Mouse (Mus musculus) liver (tissue): ENCODE measurements around the gene Psmd5.

Experiments used
- DNase-seq: peaks from one replicate; pipeline ENCODE4 v3.0.0-alpha.2; 2020; ENCODE audit warnings: mixed read lengths

Gene Psmd5

GRCm38 (mm10) chr2:34874816-34875345, at the start of gene Psmd5:
TSS of gene Psmd5 (minus strand) at chr2:34874968.
- DNase-seq: no peak

- DNase-seq: no peak
These were observed 48.0 kb upstream of the Psmd5 start for GRCm38 (mm10) chr2:34922729-34923128.

GRCm38 (mm10) chr2:34920144-34920543, 45.4 kb upstream of the Psmd5 start:
- no peak for DNase-seq

GRCm38 (mm10) chr2:34915103-34915502, 40.3 kb upstream of the Psmd5 start:
- no peak for DNase-seq

GRCm38 (mm10) chr2:34914823-34915082, 40.0 kb upstream of the Psmd5 start:
- DNase-seq: no peak

- peak; percentile 75 for DNase-seq
These were observed 39.5 kb upstream of the Psmd5 start for GRCm38 (mm10) chr2:34914069-34914822.

- DNase-seq: peak; percentile 55
These were observed 38.7 kb upstream of the Psmd5 start, which contains the start of gene Phf19 for GRCm38 (mm10) chr2:34913218-34914068. TSS of gene Phf19 (minus strand) at chr2:34914026.

GRCm38 (mm10) chr2:34912613-34913012, 37.8 kb upstream of the Psmd5 start:
- no peak for DNase-seq

GRCm38 (mm10) chr2:34911871-34912270, 37.1 kb upstream of the Psmd5 start:
- DNase-seq: no peak

GRCm38 (mm10) chr2:34909719-34910118, 35.0 kb upstream of the Psmd5 start:
- no peak for DNase-seq

- peak; percentile 80 for DNase-seq
These were observed 32.3 kb upstream of the Psmd5 start for GRCm38 (mm10) chr2:34906861-34907604.

- DNase-seq: no peak
These were observed 31.7 kb upstream of the Psmd5 start for GRCm38 (mm10) chr2:34906426-34906825.

- peak; percentile 100 for DNase-seq
These were observed 30.2 kb upstream of the Psmd5 start for GRCm38 (mm10) chr2:34904849-34905542.

- no peak for DNase-seq
These were observed 29.1 kb upstream of the Psmd5 start for GRCm38 (mm10) chr2:34903652-34904405.

- no peak for DNase-seq
These were observed 28.4 kb upstream of the Psmd5 start for GRCm38 (mm10) chr2:34903191-34903590.

GRCm38 (mm10) chr2:34902731-34903130, 28.0 kb upstream of the Psmd5 start:
- DNase-seq: no peak

GRCm38 (mm10) chr2:34901726-34902125, 27.0 kb upstream of the Psmd5 start:
- no peak for DNase-seq

- DNase-seq: no peak
These were observed 25.6 kb upstream of the Psmd5 start for GRCm38 (mm10) chr2:34900412-34900811.

GRCm38 (mm10) chr2:34899682-34900081, 24.9 kb upstream of the Psmd5 start:
- no peak for DNase-seq

- peak; percentile 69 for DNase-seq
These were observed 23.1 kb upstream of the Psmd5 start for GRCm38 (mm10) chr2:34897820-34898219.

- DNase-seq: no peak
These were observed 22.2 kb upstream of the Psmd5 start for GRCm38 (mm10) chr2:34896821-34897460.
